Mouse (Mus musculus) left cerebral cortex, adult 11 months (tissue): Measurements from ENCODE around the gene Cnr2.

ENCODE experiments used
- DNase-seq: peaks from one replicate; pipeline ENCODE4 v3.0.0; 2022; ENCODE audit warnings: low spot score

The Cnr2 gene

DNA sequence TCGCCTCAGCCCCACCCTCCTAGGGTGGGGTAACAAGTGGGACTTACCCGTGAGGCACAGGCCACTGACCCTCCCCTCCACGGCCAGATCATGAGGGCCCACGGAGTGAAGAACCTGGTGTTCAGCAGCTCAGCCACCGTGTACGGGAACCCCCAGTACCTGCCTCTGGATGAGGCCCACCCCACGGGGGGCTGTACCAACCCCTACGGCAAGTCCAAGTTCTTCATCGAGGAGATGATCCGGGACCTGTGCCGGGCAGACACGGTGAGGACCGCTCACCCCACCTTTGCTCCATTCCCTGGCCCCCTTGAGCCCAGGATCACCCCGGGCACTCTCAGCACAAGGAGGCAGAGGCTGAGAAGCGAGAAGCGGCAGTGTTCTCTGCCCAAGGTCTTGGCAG, 71.1 kb downstream of the Cnr2 start:
- DNase-seq = no peak

DNA sequence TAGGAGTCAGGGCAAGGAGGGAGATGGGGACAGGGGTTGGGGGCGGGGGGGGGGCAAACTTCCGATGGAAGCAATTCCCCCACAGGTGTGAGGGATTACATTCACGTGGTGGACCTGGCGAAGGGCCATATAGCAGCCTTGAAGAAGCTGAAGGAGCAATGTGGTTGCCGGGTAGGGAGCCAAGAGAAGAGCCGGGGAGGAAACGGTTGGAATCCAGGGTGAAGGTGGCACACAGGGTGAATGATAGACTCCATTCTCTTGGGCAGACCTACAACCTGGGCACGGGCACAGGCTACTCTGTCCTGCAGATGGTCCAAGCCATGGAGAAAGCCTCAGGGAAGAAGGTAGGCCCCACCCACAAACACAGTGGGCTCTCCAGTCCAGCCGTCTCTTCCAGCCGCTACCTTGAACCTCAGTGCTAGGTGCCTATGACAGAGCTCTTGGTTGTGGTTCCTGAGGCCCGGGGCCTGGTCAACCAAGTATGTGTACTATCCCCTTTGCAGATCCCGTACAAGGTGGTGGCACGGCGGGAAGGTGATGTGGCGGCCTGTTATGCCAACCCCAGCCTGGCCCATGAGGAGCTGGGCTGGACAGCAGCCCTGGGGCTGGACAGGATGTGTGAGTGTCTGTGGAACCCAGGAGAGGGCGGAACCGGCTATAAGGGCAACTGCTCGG, 72.0 kb downstream of the Cnr2 start:
- DNase-seq = no peak

DNA sequence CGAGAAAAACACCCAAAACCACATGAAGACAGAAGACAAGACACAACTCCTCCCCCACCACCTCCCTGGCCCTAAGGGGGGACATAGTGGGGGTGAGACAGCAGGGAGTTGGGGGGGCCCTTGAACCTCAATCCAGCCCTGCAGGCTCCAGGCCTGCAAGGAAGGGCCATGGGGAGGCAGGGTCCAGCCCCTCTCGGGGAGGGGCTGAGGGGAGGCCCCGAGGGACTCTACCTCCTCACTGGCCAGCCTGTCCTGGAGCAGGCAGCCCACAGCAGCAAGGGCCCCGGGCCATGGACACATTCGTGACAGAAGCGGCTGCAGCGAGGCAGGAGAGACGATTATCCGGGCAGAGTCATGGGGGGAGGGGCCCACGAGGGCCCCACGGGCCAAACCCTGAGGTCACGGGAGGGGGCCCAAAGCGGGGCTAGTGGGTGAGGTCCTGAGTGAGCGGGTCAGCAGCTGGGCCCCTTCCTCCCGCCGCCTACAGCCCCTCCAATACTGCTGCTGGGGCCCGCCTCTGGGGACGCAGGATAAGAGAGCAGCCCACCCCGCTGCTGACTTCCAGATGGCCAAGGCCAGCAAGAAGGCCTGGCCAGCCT, 73.2 kb downstream of the Cnr2 start:
- no peak for DNase-seq

DNA sequence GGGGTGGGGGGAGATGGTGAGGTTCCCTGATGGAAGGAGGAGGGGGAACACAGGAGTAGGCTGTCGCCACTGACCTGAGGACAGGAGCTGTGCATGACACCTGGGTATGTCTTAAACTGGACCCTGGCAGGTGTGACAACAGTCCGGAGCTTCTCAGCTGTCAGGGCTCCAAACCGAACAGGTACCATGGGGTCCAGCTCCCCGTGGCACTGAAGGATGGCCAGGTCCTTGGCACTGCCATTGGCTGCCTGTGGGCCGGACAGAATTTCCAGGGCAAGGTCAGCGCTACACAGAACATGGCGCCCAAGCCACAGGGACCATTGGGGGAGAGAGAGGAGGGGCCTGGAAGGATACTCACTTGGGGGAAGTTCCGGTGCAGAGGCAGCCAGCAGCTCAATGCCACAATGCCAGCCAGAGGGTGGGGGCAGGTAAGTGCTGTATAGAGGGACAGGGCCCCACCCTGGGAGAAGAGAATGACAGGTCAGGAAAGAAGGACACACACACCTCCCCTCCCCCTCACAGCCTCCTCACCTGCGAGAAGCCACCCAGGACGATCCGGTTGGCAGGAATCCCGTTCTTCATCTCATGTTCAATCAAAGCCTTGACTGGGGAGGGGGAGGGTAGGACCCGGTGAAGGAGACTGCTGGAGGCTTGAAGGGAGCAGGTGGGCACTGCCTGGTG, 74.0 kb downstream of the Cnr2 start:
- no peak for DNase-seq
